Mouse (Mus musculus) G1E (cell line): ENCODE results near the gene Igsf3.

Experiments used
- CTCF ChIP-seq: IDR thresholded peaks from 2 replicates; pipeline ENCODE4 v1.5.1; 2012; ENCODE audit warnings: low read depth, low read length, inconsistent platforms, mixed read lengths
- GATA1 ChIP-seq: IDR thresholded peaks from 2 replicates; pipeline ENCODE4 v1.6.1; 2012; ENCODE audit warnings: borderline replicate concordance, low read length, inconsistent platforms, mixed read lengths

GRCm38 (mm10) chr3:101424295-101424885 is 47.5 kb downstream of the Igsf3 start:
- TF ChIP-seq CTCF (no peak), GATA1 (no peak)
